Mouse (Mus musculus): ENCODE measurements at regions not wholly inside any gene's neighbourhood (a gene's known extent, or its start where the extent isn't known, plus 50 kb on each side); places are given as distances from the start of the nearest gene placed in this dataset.
A peak's percentile ranks its signal among the peaks of the same experiment; 100 is the strongest.

GRCm38 (mm10) chr12:45597904-45598570, 523.5 kb upstream of the Stxbp6 start:
- Histone ChIP-seq H3K9ac (no peak overlapping the region), H3K4me1 (ENCODE audit: insufficient read depth) (no peaks in the 10 kb centered on the region), H3K4me2 (ENCODE audit: low read depth) (no peak overlapping the region), H3K27ac (ENCODE audit: low read depth, low read length) (no peak overlapping the region), H3K9me3 (ENCODE audit: low read length) (no peaks in the 10 kb centered on the region), H3K36me3 (ENCODE audit: insufficient read depth) (no peaks in the 10 kb centered on the region), H3K27me3 (ENCODE audit: insufficient read depth, low read length) (no peaks in the 10 kb centered on the region), H3K4me3 (ENCODE audit: low read depth, low read length) (no peak overlapping the region)
- 19% methylated on average over 4 of the region's 4 CpGs for WGBS
- peak; percentile 48 for DNase-seq
- ATAC-seq = peak; percentile 71
- no peak for TF ChIP-seq CTCF (IDR thresholded peaks at IDR 0.05; ENCODE audit: low read depth)

GRCm38 (mm10) chr12:45594689-45595088, 520.2 kb upstream of the Stxbp6 start:
- 72% methylated on average over 3 of the region's 3 CpGs for WGBS
- H3K9ac ChIP-seq = no peak overlapping the region
- no peak overlapping the region for H3K4me3 ChIP-seq (ENCODE audit: low read depth, low read length)
- no peak overlapping the region for H3K4me2 ChIP-seq (ENCODE audit: low read depth)
- no peaks in the 10 kb centered on the region for H3K36me3 ChIP-seq (ENCODE audit: insufficient read depth)
- no peaks in the 10 kb centered on the region for H3K4me1 ChIP-seq (ENCODE audit: insufficient read depth)
- no peaks in the 10 kb centered on the region for H3K9me3 ChIP-seq (ENCODE audit: low read length)
- no peak for TF ChIP-seq CTCF (IDR thresholded peaks at IDR 0.05; ENCODE audit: low read depth)
- H3K27me3 ChIP-seq (ENCODE audit: insufficient read depth, low read length) = no peaks in the 10 kb centered on the region
- no peak for ATAC-seq
- H3K27ac ChIP-seq (ENCODE audit: low read depth, low read length) = no peak overlapping the region
- DNase-seq = no peak

GRCm38 (mm10) chr12:45590191-45590590, 515.7 kb upstream of the Stxbp6 start:
- no peaks in the 10 kb centered on the region for H3K27me3 ChIP-seq (ENCODE audit: insufficient read depth, low read length)
- H3K9me3 ChIP-seq (ENCODE audit: low read length) = no peaks in the 10 kb centered on the region
- TF ChIP-seq CTCF (IDR thresholded peaks at IDR 0.05; ENCODE audit: low read depth) = no peak
- H3K9ac ChIP-seq = no peak overlapping the region
- no peak overlapping the region for H3K27ac ChIP-seq (ENCODE audit: low read depth, low read length)
- no peak overlapping the region for H3K4me3 ChIP-seq (ENCODE audit: low read depth, low read length)
- no peaks in the 10 kb centered on the region for H3K4me1 ChIP-seq (ENCODE audit: insufficient read depth)
- 94% methylated on average over 2 of the region's 2 CpGs for WGBS
- no peaks in the 10 kb centered on the region for H3K36me3 ChIP-seq (ENCODE audit: insufficient read depth)
- no peak overlapping the region for H3K4me2 ChIP-seq (ENCODE audit: low read depth)
- DNase-seq (no peak), ATAC-seq (no peak)

- no peaks in the 10 kb centered on the region for H3K36me3 ChIP-seq (ENCODE audit: insufficient read depth)
- no peaks in the 10 kb centered on the region for H3K9me3 ChIP-seq (ENCODE audit: low read length)
- no peaks in the 10 kb centered on the region for H3K4me1 ChIP-seq (ENCODE audit: insufficient read depth)
- DNase-seq (no peak), ATAC-seq (no peak)
- H3K4me2 ChIP-seq (ENCODE audit: low read depth) = no peak overlapping the region
- TF ChIP-seq CTCF (IDR thresholded peaks at IDR 0.05; ENCODE audit: low read depth) = no peak
- H3K9ac ChIP-seq = no peak overlapping the region
- 64% methylated on average over 4 of the region's 4 CpGs for WGBS
- H3K27ac ChIP-seq (ENCODE audit: low read depth, low read length) = no peak overlapping the region
- no peak overlapping the region for H3K4me3 ChIP-seq (ENCODE audit: low read depth, low read length)
- H3K27me3 ChIP-seq (ENCODE audit: insufficient read depth, low read length) = no peaks in the 10 kb centered on the region
Observed at GRCm38 (mm10) chr12:45585763-45586162, 511.3 kb upstream of the Stxbp6 start.

- H3K9ac ChIP-seq = no peak overlapping the region
- DNase-seq (peak; percentile 16), ATAC-seq (no peak)
- H3K4me1 ChIP-seq (ENCODE audit: insufficient read depth) = no peaks in the 10 kb centered on the region
- H3K4me3 ChIP-seq (ENCODE audit: low read depth, low read length) = no peak overlapping the region
- H3K27me3 ChIP-seq (ENCODE audit: insufficient read depth, low read length) = no peaks in the 10 kb centered on the region
- H3K9me3 ChIP-seq (ENCODE audit: low read length) = no peaks in the 10 kb centered on the region
- TF ChIP-seq CTCF (IDR thresholded peaks at IDR 0.05; ENCODE audit: low read depth) = no peak
- no peak overlapping the region for H3K4me2 ChIP-seq (ENCODE audit: low read depth)
- H3K27ac ChIP-seq (ENCODE audit: low read depth, low read length) = no peak overlapping the region
- no peaks in the 10 kb centered on the region for H3K36me3 ChIP-seq (ENCODE audit: insufficient read depth)
- WGBS = 47% methylated on average over 13 of the region's 13 CpGs
Observed at GRCm38 (mm10) chr12:45563325-45564030, 489.0 kb upstream of the Stxbp6 start.

GRCm38 (mm10) chr12:45562637-45563220, 488.2 kb upstream of the Stxbp6 start:
- no peak for TF ChIP-seq CTCF (IDR thresholded peaks at IDR 0.05; ENCODE audit: low read depth)
- Histone ChIP-seq H3K4me1 (ENCODE audit: insufficient read depth) (no peaks in the 10 kb centered on the region), H3K9me3 (ENCODE audit: low read length) (no peaks in the 10 kb centered on the region), H3K27ac (ENCODE audit: low read depth, low read length) (no peak overlapping the region), H3K4me3 (ENCODE audit: low read depth, low read length) (no peak overlapping the region), H3K36me3 (ENCODE audit: insufficient read depth) (no peaks in the 10 kb centered on the region), H3K4me2 (ENCODE audit: low read depth) (no peak overlapping the region), H3K9ac (no peak overlapping the region), H3K27me3 (ENCODE audit: insufficient read depth, low read length) (no peaks in the 10 kb centered on the region)
- DNase-seq = peak; percentile 8
- ATAC-seq = 0 out of 2 replicates have a peak, but pooled peaks have one; percentile 9
- WGBS = 23% methylated on average over 1 of the region's 1 CpGs

GRCm38 (mm10) chr12:45561889-45562288, 487.4 kb upstream of the Stxbp6 start:
- H3K9me3 ChIP-seq (ENCODE audit: low read length) = no peaks in the 10 kb centered on the region
- no peaks in the 10 kb centered on the region for H3K27me3 ChIP-seq (ENCODE audit: insufficient read depth, low read length)
- no peak overlapping the region for H3K4me3 ChIP-seq (ENCODE audit: low read depth, low read length)
- H3K27ac ChIP-seq (ENCODE audit: low read depth, low read length) = no peak overlapping the region
- no peaks in the 10 kb centered on the region for H3K4me1 ChIP-seq (ENCODE audit: insufficient read depth)
- H3K36me3 ChIP-seq (ENCODE audit: insufficient read depth) = no peaks in the 10 kb centered on the region
- no peak for TF ChIP-seq CTCF (IDR thresholded peaks at IDR 0.05; ENCODE audit: low read depth)
- DNase-seq (peak; percentile 53), ATAC-seq (peak; percentile 80)
- no peak overlapping the region; the same call in 1 of the 2 replicates for H3K4me2 ChIP-seq (ENCODE audit: low read depth)
- 15% methylated on average over 11 of the region's 11 CpGs for WGBS
- H3K9ac ChIP-seq = peak overlapping the region; percentile 18; the same call in 1 of the 2 replicates

Data from forebrain, postnatal 0 days (tissue).